Mouse (Mus musculus) bone marrow, adult 2 months (tissue): ENCODE data around the gene Plpp1.

Experiments used
- CTCF ChIP-seq: fragments of 200-500 bp; IDR thresholded peaks from 2 replicates; pipeline ENCODE4 v1.5.1; 2011; ENCODE audit warnings: low read length, control low read depth; ENCODE audit not compliant: control insufficient read depth, insufficient read depth
- POLR2A ChIP-seq: fragments of 200-500 bp; IDR thresholded peaks from 2 replicates; pipeline ENCODE4 v1.6.1; 2011; ENCODE audit warnings: low read depth, mild to moderate bottlenecking, control low read depth, low read length, borderline replicate concordance; ENCODE audit not compliant: control insufficient read depth

- TF ChIP-seq CTCF: no peak
- no peak for TF ChIP-seq POLR2A
Measured at GRCm38 (mm10) chr13:112773991-112774675, 26.5 kb upstream of the Plpp1 start.
